Mouse (Mus musculus) kidney, adult 9 months (tissue): ENCODE results near the gene Caps2.
"Not testable (repeated sequence)": the region's sequence is repeated elsewhere in the genome, so short reads cannot be mapped to it uniquely, and the experiment has no call there.

ENCODE experiments used
- DNase-seq: peaks from one replicate; pipeline ENCODE4 v3.0.0; 2022

Gene Caps2

GRCm38 (mm10) chr10:112163168-112163766 is at the start of gene Caps2:
TSS of gene Caps2 (plus strand) at chr10:112163621.
- DNase-seq, result peak; percentile 25

- DNase-seq, result not testable (repeated sequence)
Measured at GRCm38 (mm10) chr10:112125090-112125489, 38.3 kb upstream of the Caps2 start.

- DNase-seq, result not testable (repeated sequence)
Measured at GRCm38 (mm10) chr10:112127682-112128230, 35.7 kb upstream of the Caps2 start.

- DNase-seq, result no peak
Measured at GRCm38 (mm10) chr10:112132194-112132593, 31.2 kb upstream of the Caps2 start.

GRCm38 (mm10) chr10:112138050-112138870 is 25.2 kb upstream of the Caps2 start:
- peak; percentile 23 for DNase-seq

- no peak for DNase-seq
Measured at GRCm38 (mm10) chr10:112138871-112139430, 24.5 kb upstream of the Caps2 start.

GRCm38 (mm10) chr10:112139834-112140233 is 23.6 kb upstream of the Caps2 start:
- no peak for DNase-seq

- DNase-seq, result peak; percentile 56
Measured at GRCm38 (mm10) chr10:112159882-112160560, 3.4 kb upstream of the Caps2 start, which contains the start of gene Glipr1l3. TSS of gene Glipr1l3 (minus strand) at chr10:112160327.

- not testable (repeated sequence) for DNase-seq
Measured at GRCm38 (mm10) chr10:112177027-112177426, 13.6 kb downstream of the Caps2 start.

- not testable (repeated sequence) for DNase-seq
Measured at GRCm38 (mm10) chr10:112193919-112194318, 30.5 kb downstream of the Caps2 start.

GRCm38 (mm10) chr10:112203463-112203862 is 40.0 kb downstream of the Caps2 start:
- peak; percentile 35 for DNase-seq

- peak; percentile 40 for DNase-seq
Measured at GRCm38 (mm10) chr10:112227073-112227472, 63.7 kb downstream of the Caps2 start.

GRCm38 (mm10) chr10:112229091-112229843 is 65.8 kb downstream of the Caps2 start:
- DNase-seq, result peak; percentile 72

GRCm38 (mm10) chr10:112232733-112233132 is 69.3 kb downstream of the Caps2 start:
- not testable (repeated sequence) for DNase-seq

- not testable (repeated sequence) for DNase-seq
Measured at GRCm38 (mm10) chr10:112235396-112235940, 72.0 kb downstream of the Caps2 start.

- DNase-seq, result no peak
Measured at GRCm38 (mm10) chr10:112248273-112248672, 84.9 kb downstream of the Caps2 start.

GRCm38 (mm10) chr10:112263467-112263866 is 100.0 kb downstream of the Caps2 start:
- no peak for DNase-seq
